Mouse (Mus musculus) liver, postnatal 0 days (tissue): ENCODE data around the gene Afap1l2.

ENCODE experiments used
- CTCF ChIP-seq: sonication (generic); IDR thresholded peaks from 2 replicates; pipeline ENCODE4 v1.5.1; 2016; ENCODE audit warnings: antibody characterized with exemption, low read depth
- EP300 ChIP-seq: IDR thresholded peaks from 2 replicates; pipeline ENCODE4 v1.6.1; 2016; ENCODE audit warnings: antibody characterized with exemption, low read depth, mild to moderate bottlenecking

GRCm38 (mm10) chr19:56946727-56947126 lies 61.3 kb downstream of the Afap1l2 start:
- TF ChIP-seq CTCF (no peak), EP300 (no peak)
